Mouse (Mus musculus): ENCODE data around the gene Olfr1371. TPM values are rescaled to one million over a fixed set of nuclear protein-coding genes. Genes with fewer than 3 reads are reported as not detected.
A peak's percentile ranks its signal among the peaks of the same experiment; 100 is the strongest.
"Not testable (repeated sequence)": the region's sequence is repeated elsewhere in the genome, so short reads cannot be mapped to it uniquely, and the experiment has no call there.

Olfr1371 gene
- polyA plus RNA-seq, 1 experiment, result not detected

DNA sequence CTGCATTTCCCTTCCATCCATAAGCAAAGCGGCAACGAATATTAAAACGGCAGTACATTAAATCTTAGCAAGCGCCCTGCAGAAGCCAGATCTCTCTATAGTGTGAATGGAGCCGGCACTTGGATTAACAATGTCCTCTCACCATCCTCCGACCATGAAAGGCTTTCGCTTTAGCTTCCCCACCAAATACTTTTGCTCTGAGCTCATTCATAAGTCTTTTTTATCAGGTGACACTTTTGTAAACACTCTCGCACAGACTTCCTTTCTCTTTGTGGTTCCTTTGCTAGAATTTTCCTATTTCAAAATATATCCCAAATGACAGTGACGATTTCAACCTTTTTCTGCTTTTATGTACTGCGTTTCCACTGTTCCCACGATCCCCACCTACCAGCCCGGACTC, 45.3 kb downstream of the Olfr1371 start:
- Histone ChIP-seq H3K27ac (ENCODE audit: insufficient read depth, low read length) (no peak overlapping the region), H3K4me1 (ENCODE audit: control insufficient read depth, insufficient read depth, low read length) (no peaks in the 10 kb centered on the region), H3K4me3 (ENCODE audit: insufficient read depth, low read length) (peak overlapping the region; percentile 58)
- TF ChIP-seq POLR2A (IDR thresholded peaks at IDR 0.05; ENCODE audit: low read depth, low read length) (no peak), CTCF (IDR thresholded peaks at IDR 0.05; ENCODE audit: borderline replicate concordance, insufficient read depth, low read length) (no peak)

DNA sequence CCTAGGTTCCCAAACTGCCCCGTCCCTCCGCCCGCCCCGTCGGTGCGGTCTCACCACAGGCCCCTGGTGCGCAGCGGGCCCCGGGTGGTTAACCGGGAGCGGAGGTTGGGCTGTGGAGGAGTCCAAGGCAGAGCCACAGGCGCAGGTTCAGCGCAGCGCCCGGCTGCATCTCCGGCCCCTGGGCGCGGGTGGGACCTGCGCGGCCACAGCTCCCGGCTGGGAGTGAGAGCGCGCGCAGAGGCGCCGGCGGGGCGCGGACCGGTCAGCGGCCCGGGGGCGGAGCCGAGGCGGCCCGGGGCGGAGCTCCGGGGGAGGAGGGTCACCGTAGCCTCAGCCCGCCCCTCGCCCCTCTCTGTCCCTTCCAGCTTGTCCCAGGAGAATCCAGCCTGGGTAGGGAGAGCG, 45.9 kb downstream of the Olfr1371 start:
- H3K4me1 ChIP-seq (ENCODE audit: control insufficient read depth, insufficient read depth, low read length); H3K27ac ChIP-seq (ENCODE audit: insufficient read depth, low read length): not testable (repeated sequence)
- H3K4me3 ChIP-seq (ENCODE audit: insufficient read depth, low read length), result peak overlapping the region; percentile 58

DNA sequence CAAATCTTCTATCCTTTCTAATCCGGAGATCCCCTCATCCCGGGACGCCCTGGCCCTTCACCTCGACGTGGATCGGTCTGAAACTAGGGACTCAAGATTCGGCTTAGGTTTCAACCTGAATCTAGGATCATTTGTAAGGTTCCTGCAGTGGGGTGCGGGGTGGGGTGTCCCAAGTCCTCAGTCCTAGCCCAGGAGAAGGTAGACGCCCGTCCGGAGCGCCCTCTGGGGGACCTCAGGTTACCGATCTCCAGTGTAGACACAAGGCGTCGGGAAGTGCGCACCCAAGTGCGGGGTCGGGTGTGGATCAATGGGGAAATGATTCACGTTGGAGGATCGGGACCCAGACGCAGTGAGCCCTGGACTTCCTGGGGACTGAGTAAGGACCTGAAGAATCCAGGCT, 46.7 kb downstream of the Olfr1371 start:
- Histone ChIP-seq H3K27ac (ENCODE audit: insufficient read depth, low read length) (no peak overlapping the region), H3K4me1 (ENCODE audit: control insufficient read depth, insufficient read depth, low read length) (no peaks in the 10 kb centered on the region), H3K4me3 (ENCODE audit: insufficient read depth, low read length) (no peak overlapping the region)
- TF ChIP-seq CTCF (IDR thresholded peaks at IDR 0.05; ENCODE audit: borderline replicate concordance, insufficient read depth, low read length), result no peak

- H3K4me3 ChIP-seq (ENCODE audit: insufficient read depth, low read length), result no peak overlapping the region
- H3K27ac ChIP-seq (ENCODE audit: insufficient read depth, low read length), result no peak overlapping the region
- TF ChIP-seq CTCF (IDR thresholded peaks at IDR 0.05; ENCODE audit: borderline replicate concordance, insufficient read depth, low read length) (no peak), POLR2A (IDR thresholded peaks at IDR 0.05; ENCODE audit: low read depth, low read length) (no peak)
- H3K4me1 ChIP-seq (ENCODE audit: control insufficient read depth, insufficient read depth, low read length), result no peaks in the 10 kb centered on the region
Observed at GRCm38 (mm10) chr11:52163926-52164325, 49.9 kb downstream of the Olfr1371 start.

Other genes with a start within 250 kb of the Olfr1371 start
- gene Cdkn2aipnl, start 246.3 kb downstream of the Olfr1371 start, polyA plus RNA-seq (2011; ENCODE audit: insufficient read length, low read depth, missing spikeins), result 18.0 and 28.1 TPM in 2 replicates
- 165 and 168 TPM in 2 replicates for gene Ube2b, start 213.2 kb downstream of the Olfr1371 start, polyA plus RNA-seq (2011; ENCODE audit: insufficient read length, low read depth, missing spikeins)
- 8.8 and 11.7 TPM in 2 replicates for gene Cdkl3, start 209.8 kb downstream of the Olfr1371 start, polyA plus RNA-seq (2011; ENCODE audit: insufficient read length, low read depth, missing spikeins)
- 77.9 and 82.4 TPM in 2 replicates for gene Ppp2ca, start 115.3 kb downstream of the Olfr1371 start, polyA plus RNA-seq (2011; ENCODE audit: insufficient read length, low read depth, missing spikeins)
- gene Olfr1373, start 68.5 kb downstream of the Olfr1371 start, polyA plus RNA-seq (2011; ENCODE audit: insufficient read length, low read depth, missing spikeins), result not detected in 2 replicates
- 311 TPM in 2 replicates for gene Skp1a, start 18.0 kb upstream of the Olfr1371 start, polyA plus RNA-seq (2011; ENCODE audit: insufficient read length, low read depth, missing spikeins)
- 2.1 and 2.4 TPM in 2 replicates for gene Tcf7, start 69.0 kb upstream of the Olfr1371 start, polyA plus RNA-seq (2011; ENCODE audit: insufficient read length, low read depth, missing spikeins)
- gene Vdac1, start 146.9 kb upstream of the Olfr1371 start, polyA plus RNA-seq (2011; ENCODE audit: insufficient read length, low read depth, missing spikeins), result 251 and 268 TPM in 2 replicates
- gene 9530068E07Rik, start 182.4 kb upstream of the Olfr1371 start, polyA plus RNA-seq (2011; ENCODE audit: insufficient read length, low read depth, missing spikeins), result 269 and 273 TPM in 2 replicates